Mouse (Mus musculus): ENCODE data around the gene Elp1. TPM values are rescaled to one million over a fixed set of nuclear protein-coding genes. Genes with fewer than 3 reads are reported as not detected.

Elp1 gene
- polyA plus RNA-seq, 1 experiment from 2014 or later = 60.4 TPM

Other genes starting within 250 kb of the Elp1 start
- gene Gm26657, start 62.3 kb downstream of the Elp1 start, polyA plus RNA-seq (2015; fragmentation: Nextera tagmentation; extraction: Ambion mirVana) = not detected in 2 replicates
- not detected in 2 replicates for gene Actl7b, start 60.9 kb downstream of the Elp1 start, polyA plus RNA-seq (2015; fragmentation: Nextera tagmentation; extraction: Ambion mirVana)
- not detected in 2 replicates for gene Actl7a, start 58.9 kb downstream of the Elp1 start, polyA plus RNA-seq (2015; fragmentation: Nextera tagmentation; extraction: Ambion mirVana)
- gene Fam206a, start within 50 bp of the Elp1 start, polyA plus RNA-seq (2015; fragmentation: Nextera tagmentation; extraction: Ambion mirVana) = 13.3 and 16.5 TPM in 2 replicates
- gene Ctnnal1, start 62.9 kb upstream of the Elp1 start, polyA plus RNA-seq (2015; fragmentation: Nextera tagmentation; extraction: Ambion mirVana) = 16.0 and 17.1 TPM in 2 replicates
- gene Tmem245, start 145.1 kb upstream of the Elp1 start, polyA plus RNA-seq (2015; fragmentation: Nextera tagmentation; extraction: Ambion mirVana) = 9.9 and 10.8 TPM in 2 replicates
- 21.8 and 26.1 TPM in 2 replicates for gene Frrs1l, start 188.1 kb upstream of the Elp1 start, polyA plus RNA-seq (2015; fragmentation: Nextera tagmentation; extraction: Ambion mirVana)

Measured in neural tube, embryonic 15.5 days (tissue).